Mouse (Mus musculus) liver, embryonic 16.5 days (tissue): ENCODE data around the gene Spice1. TPM values are rescaled to one million over a fixed set of nuclear protein-coding genes. Genes with fewer than 3 reads are reported as not detected.

Experiments
- ATAC-seq: fragments of 200-750 bp; cut with Nextera tagmentation; 2 replicates; pipeline ENCODE4 v1.8.0; 2017; ENCODE audit warnings: low read depth, mild to moderate bottlenecking, moderate number of reproducible peaks, moderate library complexity
- H3K27ac ChIP-seq: fragments of 300-500 bp; sonication (generic); 2 replicates; pipeline ENCODE4 v1.5.1; 2014; ENCODE audit warnings: mild to moderate bottlenecking, low read length
- H3K27me3 ChIP-seq: fragments of 300-500 bp; sonication (generic); 2 replicates; pipeline ENCODE4 v1.6.1; 2014; ENCODE audit warnings: low read depth, low read length, mixed read lengths; ENCODE audit not compliant: control insufficient read depth, insufficient read depth
- H3K36me3 ChIP-seq: fragments of 300-500 bp; sonication (generic); 2 replicates; pipeline ENCODE4 v1.6.1; 2014; ENCODE audit warnings: mild to moderate bottlenecking; ENCODE audit not compliant: control insufficient read depth, insufficient read depth
- H3K4me1 ChIP-seq: fragments of 300-500 bp; sonication (generic); 2 replicates; pipeline ENCODE4 v1.6.1; 2014; ENCODE audit warnings: low read depth, low read length, mixed read lengths; ENCODE audit not compliant: control insufficient read depth
- H3K4me2 ChIP-seq: fragments of 300-500 bp; sonication (generic); 2 replicates; pipeline ENCODE4 v1.6.1; 2014; ENCODE audit warnings: low read depth, low read length, mixed read lengths
- H3K4me3 ChIP-seq: fragments of 300-500 bp; sonication (generic); 2 replicates; pipeline ENCODE4 v1.5.1; 2014; ENCODE audit warnings: low read depth, mild to moderate bottlenecking, low read length
- H3K9ac ChIP-seq: fragments of 300-500 bp; sonication (generic); 2 replicates; pipeline ENCODE4 v1.6.1; 2014; ENCODE audit warnings: low read depth, low read length
- H3K9me3 ChIP-seq: fragments of 300-500 bp; sonication (generic); replicated peaks from 2 replicates; pipeline ENCODE4 v1.6.1; 2016; ENCODE audit warnings: low read length; ENCODE audit not compliant: control insufficient read depth
- WGBS: fragments of 180-500 bp; shearing (Covaris S2); extraction: QIAGEN DNeasy Blood & Tissue Kit; methylation state at CpG from one replicate; pipeline ENCODE4 v1.1.7; 2014; ENCODE audit not compliant: insufficient replicate concordance; 5-methylcytosine and 5-hydroxymethylcytosine counted together
- polyA plus RNA-seq: library from polyadenylated mRNA; unstranded; fragments of >200 nt; fragmentation: Nextera tagmentation; extraction: Ambion mirVana; gene quantifications from 2 replicates; pipeline ENCODE4 v1.2.1, GENCODE M21; 2015

Gene Spice1
- polyA plus RNA-seq, 1 experiment from 2014 or later: 7.5 TPM

DNA sequence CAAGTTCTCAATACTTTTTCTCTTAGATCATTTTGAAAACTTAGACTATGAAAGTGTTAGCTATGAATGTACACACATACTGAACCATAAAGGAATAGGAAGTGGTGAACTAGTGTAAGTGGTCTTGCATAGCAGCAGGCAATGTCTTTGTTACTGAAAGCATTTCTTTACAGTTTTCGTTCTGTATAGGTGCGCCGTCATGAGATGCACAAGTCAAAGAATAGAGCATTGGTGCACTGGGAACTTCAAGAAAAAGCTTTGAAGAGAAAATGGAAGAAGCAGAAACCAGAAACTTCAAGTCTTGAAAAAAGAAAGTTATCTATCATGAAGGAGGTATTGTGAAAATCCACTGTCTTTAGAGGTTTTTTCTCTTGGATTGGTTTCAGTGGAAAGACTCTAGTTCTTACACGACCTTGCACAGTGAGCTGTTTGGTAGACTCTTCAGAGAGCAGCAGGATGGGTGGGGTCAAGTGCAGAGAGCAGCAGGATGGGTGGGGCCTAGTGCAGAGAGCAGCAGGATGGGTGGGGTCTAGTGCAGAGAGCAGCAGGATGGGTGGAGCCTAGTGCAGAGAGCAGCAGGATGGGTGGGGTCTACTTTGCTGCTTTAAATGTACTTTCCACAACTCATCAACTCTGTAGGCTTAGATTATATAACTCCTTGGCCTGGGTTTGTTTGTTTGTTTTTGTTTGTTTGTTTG is 10.8 kb downstream of the Spice1 start:
- Histone ChIP-seq H3K4me3 (no peak overlapping the region), H3K27ac (no peak overlapping the region), H3K9ac (no peak overlapping the region), H3K36me3 (no peaks in the 10 kb centered on the region), H3K27me3 (no peaks in the 10 kb centered on the region), H3K4me2 (peak overlapping the region; percentile 4; the same call in 1 of the 2 replicates), H3K9me3 (no peaks in the 10 kb centered on the region), H3K4me1 (peaks cover 8% of the 10 kb centered on the region)
- ATAC-seq: peak; percentile 98
- 52% methylated on average over 4 of the region's 4 CpGs for WGBS

DNA sequence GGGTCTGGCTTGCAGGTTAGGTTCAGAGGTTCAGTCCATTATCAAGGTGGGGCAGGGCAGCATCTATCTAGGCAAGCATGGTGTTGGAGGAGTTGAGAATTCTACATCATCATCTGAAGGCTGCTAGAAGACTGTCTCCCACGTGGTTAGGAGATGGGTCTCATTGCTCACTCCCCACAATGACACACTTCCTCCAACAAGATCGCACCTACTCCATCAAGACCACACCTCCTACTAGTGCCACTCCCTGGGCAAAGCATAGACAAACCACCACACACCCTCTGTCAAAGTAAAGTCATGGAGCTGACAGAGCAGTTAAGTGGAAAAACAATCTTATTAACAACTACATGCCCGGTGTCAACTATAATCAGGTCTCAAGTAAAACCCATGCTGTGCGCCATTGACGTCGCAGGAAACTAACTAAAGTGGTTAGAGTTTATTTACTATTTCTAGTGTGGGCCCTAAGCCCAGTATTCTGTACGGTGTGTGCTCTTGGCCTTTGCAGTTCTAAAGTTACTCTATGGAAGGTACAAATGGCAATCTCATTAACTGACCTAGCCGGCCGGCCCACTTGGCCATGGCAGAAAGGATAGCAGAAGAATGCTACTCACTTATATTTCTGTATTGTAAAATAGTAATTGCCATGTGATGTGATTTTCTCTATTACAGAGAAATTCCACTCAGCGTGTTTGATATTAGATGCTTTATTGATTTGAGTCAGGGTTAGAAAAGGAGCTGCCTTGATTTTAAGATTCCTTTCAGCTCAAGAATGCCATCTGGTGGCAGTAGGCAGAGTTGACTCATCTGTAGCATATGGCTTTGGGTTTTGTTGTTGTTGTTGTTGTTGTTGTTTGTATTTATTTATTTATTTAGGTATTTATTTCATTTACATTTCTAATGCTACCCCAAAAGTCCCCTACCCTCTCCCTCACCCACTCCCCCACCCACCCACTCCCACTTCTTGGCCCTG is 15.3 kb downstream of the Spice1 start:
- WGBS: 80% methylated on average over 10 of the region's 10 CpGs
- ATAC-seq: no peak
- no peak overlapping the region for H3K9ac ChIP-seq
- H3K36me3 ChIP-seq: no peaks in the 10 kb centered on the region
- H3K27me3 ChIP-seq: no peaks in the 10 kb centered on the region
- no peak overlapping the region for H3K27ac ChIP-seq
- no peak overlapping the region for H3K4me2 ChIP-seq
- H3K9me3 ChIP-seq: no peaks in the 10 kb centered on the region
- H3K4me3 ChIP-seq: no peak overlapping the region
- H3K4me1 ChIP-seq: peaks cover 8% of the 10 kb centered on the region

DNA sequence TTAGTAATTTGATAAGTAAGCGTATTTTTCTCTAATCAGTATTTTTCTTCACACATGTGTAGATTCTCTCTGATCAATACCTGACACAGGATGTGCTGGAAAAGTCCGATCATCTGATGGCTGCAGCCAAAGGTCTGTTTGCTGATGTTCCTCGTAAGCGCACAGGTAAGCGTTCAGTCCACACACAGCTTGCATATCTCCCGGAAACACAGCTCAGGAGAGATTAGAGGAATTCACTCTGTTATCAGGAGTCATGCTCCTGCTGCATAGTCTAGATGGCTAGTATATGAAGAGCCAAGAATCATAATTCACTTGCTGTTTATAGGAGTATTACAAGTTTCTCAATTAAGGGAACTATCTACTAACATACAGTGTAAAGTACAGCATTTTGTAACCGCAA is 18.6 kb downstream of the Spice1 start:
- H3K4me2 ChIP-seq: no peak overlapping the region
- ATAC-seq: peak; percentile 55
- H3K9ac ChIP-seq: no peak overlapping the region
- no peaks in the 10 kb centered on the region for H3K4me1 ChIP-seq
- 46% methylated on average over 7 of the region's 7 CpGs for WGBS
- H3K4me3 ChIP-seq: no peak overlapping the region
- 0 out of 2 replicates have a peak, but pooled peaks cover 2% of the 10 kb centered on the region for H3K36me3 ChIP-seq
- H3K27me3 ChIP-seq: no peaks in the 10 kb centered on the region
- no peaks in the 10 kb centered on the region for H3K9me3 ChIP-seq
- no peak overlapping the region for H3K27ac ChIP-seq

DNA sequence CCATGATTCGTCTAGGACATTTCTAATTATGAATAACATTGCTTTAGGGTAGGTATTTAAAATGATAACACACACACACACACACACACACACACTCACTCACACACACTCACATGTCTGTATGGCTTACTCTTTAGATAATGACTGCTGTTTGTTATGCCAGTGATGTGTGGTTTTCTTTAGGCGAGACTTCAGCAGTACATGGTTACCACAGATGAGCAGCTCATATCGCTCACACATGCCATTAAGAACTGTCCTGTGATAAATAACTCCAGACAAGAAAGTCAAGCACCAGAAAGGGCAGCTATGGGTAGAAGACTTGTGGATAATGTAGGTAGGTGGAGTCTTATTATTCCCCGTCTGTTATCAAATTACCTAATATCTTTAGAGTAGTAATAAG is 28.5 kb downstream of the Spice1 start:
- Histone ChIP-seq H3K4me2 (no peak overlapping the region), H3K27ac (no peak overlapping the region), H3K27me3 (no peaks in the 10 kb centered on the region), H3K36me3 (peaks cover 7% of the 10 kb centered on the region), H3K4me1 (no peaks in the 10 kb centered on the region), H3K9ac (no peak overlapping the region), H3K9me3 (no peaks in the 10 kb centered on the region), H3K4me3 (no peak overlapping the region)
- no peak for ATAC-seq
- 50% methylated on average over 4 of the region's 4 CpGs for WGBS

DNA sequence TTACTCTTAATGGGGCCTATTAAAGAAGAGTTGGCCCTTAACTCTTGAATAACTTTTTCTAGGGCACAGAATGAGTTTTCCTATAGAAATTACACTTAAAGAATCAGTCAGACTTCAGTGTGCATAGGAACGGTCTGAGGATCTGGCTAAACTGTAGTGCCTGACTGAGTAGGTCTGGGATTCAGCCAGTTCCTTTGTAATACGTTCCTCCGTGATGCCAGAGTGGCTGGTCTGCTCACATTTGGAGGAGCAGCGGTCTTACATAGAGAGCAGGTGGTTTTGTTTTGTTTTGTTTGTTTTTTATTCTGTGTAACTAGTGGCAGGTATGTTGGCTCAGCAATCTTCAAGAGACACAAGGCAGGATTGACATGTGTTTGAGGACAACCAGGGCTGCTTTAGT is 33.1 kb downstream of the Spice1 start:
- Histone ChIP-seq H3K9ac (no peak overlapping the region), H3K36me3 (peaks cover 4% of the 10 kb centered on the region), H3K27me3 (no peaks in the 10 kb centered on the region), H3K4me2 (no peak overlapping the region), H3K4me3 (no peak overlapping the region), H3K27ac (no peak overlapping the region), H3K9me3 (no peaks in the 10 kb centered on the region), H3K4me1 (no peaks in the 10 kb centered on the region)
- ATAC-seq: no peak
- 76% methylated on average over 4 of the region's 4 CpGs for WGBS

DNA sequence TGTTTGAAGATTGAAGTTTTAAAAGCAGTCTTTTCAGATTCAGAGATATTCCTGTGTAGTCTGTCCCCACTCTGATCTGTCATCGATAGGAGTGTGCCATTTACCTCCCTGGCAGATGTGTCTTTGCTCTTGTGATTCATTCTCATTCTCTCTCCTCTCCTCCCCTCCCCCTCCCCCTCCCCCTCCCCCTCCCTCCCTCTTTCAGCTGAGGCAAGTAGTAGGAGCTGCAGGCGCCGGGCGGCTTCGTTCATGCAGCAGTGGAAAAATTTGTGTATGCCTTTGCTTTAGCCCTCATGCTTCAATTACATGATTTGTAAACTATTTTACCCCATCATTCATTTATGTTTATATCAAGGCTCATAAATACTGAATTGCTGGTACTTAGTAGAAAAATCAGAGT is 34.7 kb downstream of the Spice1 start:
- no peak overlapping the region for H3K27ac ChIP-seq
- H3K9ac ChIP-seq: no peak overlapping the region
- 85% methylated on average over 5 of the region's 5 CpGs for WGBS
- no peaks in the 10 kb centered on the region for H3K27me3 ChIP-seq
- H3K4me2 ChIP-seq: no peak overlapping the region
- ATAC-seq: no peak
- no peak overlapping the region for H3K4me3 ChIP-seq
- no peaks in the 10 kb centered on the region for H3K4me1 ChIP-seq
- peaks cover 4% of the 10 kb centered on the region for H3K36me3 ChIP-seq
- no peaks in the 10 kb centered on the region for H3K9me3 ChIP-seq

DNA sequence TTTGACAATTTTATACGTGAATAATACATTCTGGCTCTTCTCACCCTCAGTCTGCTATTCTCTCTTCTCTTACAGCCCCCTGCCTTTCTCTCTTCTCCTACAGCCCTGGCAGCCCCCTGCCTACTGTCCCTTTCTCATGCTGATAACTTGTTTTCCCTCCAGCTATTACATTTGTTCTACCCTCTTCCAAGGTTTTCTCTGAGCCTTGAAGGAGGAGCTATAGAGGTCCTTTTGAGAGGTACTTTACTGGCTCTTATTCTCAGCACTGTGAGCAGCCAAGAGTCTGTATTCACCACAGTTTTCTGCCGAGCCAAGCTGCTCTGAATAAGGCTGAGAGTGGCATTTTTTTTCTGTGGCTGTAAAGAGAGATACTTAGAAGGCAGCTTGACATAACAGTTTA is 36.6 kb downstream of the Spice1 start:
- no peak overlapping the region for H3K27ac ChIP-seq
- no peaks in the 10 kb centered on the region for H3K4me1 ChIP-seq
- no peaks in the 10 kb centered on the region for H3K27me3 ChIP-seq
- no peak overlapping the region for H3K4me2 ChIP-seq
- 51% methylated on average over 2 of the region's 2 CpGs for WGBS
- H3K4me3 ChIP-seq: no peak overlapping the region
- H3K36me3 ChIP-seq: peaks cover 4% of the 10 kb centered on the region
- no peak overlapping the region for H3K9ac ChIP-seq
- H3K9me3 ChIP-seq: no peaks in the 10 kb centered on the region
- no peak for ATAC-seq

DNA sequence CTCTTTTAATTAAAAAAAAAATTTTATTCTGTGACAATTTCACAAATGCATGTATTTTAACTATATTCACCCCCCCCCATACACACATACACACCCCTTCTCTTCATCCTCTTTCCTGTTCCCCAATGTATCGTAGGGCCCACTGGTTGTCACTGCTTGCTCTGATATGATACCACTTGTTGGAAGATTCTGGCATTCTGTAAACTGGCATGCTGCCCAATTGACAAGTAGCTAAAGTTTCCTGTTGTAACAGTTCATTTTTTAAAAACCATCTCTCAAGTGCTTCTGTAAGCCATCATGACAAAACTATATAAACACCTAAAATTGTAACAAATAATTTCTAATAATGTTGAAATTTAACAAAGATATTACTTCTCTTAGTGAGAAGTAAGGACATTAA is 37.3 kb downstream of the Spice1 start:
- Histone ChIP-seq H3K27ac (no peak overlapping the region), H3K36me3 (peaks cover 7% of the 10 kb centered on the region), H3K4me3 (no peak overlapping the region), H3K9me3 (no peaks in the 10 kb centered on the region), H3K9ac (no peak overlapping the region), H3K4me2 (no peak overlapping the region), H3K4me1 (no peaks in the 10 kb centered on the region), H3K27me3 (no peaks in the 10 kb centered on the region)
- 71% methylated on average over 1 of the region's 1 CpGs for WGBS
- ATAC-seq: no peak
